Mouse (Mus musculus) heart, adult 2 months (tissue): ENCODE measurements around the gene Slc26a6.

Source experiments
- CTCF ChIP-seq: fragments of 200-600 bp; IDR thresholded peaks from 2 replicates; pipeline ENCODE4 v1.8.1; 2022; ENCODE audit warnings: antibody characterized with exemption, mild to moderate bottlenecking, moderate library complexity
- EP300 ChIP-seq: fragments of 200-500 bp; IDR thresholded peaks from 2 replicates; pipeline ENCODE4 v1.6.1; 2011; ENCODE audit warnings: low read depth, low read length, control low read depth; ENCODE audit not compliant: insufficient read depth
- POLR2A ChIP-seq: fragments of 200-500 bp; IDR thresholded peaks from 2 replicates; pipeline ENCODE4 v1.6.1; 2011; ENCODE audit warnings: mild to moderate bottlenecking, low read depth, low read length, control low read depth; ENCODE audit not compliant: insufficient read depth

DNA sequence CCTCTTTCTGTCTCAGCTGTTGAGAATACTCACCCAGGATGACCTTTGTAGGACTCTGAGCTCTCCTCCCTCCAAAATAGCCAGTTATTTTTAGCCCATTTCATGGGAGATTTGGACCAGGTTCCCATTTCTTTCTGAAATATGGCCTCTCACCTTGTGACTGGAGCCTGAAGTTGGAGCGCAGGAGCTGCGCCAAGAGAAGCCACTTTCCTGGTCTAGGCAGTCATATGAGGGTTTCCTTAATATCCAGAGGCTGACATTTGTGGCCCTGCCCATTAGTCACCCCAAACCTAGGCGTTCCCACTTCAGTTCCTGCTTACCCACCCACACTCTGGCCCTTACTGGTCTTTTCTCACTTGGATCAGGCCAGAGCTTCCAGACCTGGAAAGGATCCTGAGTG, at the start of gene Slc26a6:
- TF ChIP-seq CTCF, result no peak
- no peak for TF ChIP-seq EP300
- peak; percentile 42; the same call in 1 of the 2 replicates for TF ChIP-seq POLR2A
